Mouse (Mus musculus): Measurements from ENCODE around the gene Apol8. TPM values are rescaled to one million over a fixed set of nuclear protein-coding genes. Genes with fewer than 3 reads are reported as not detected.
"Not testable (repeated sequence)": the region's sequence is repeated elsewhere in the genome, so short reads cannot be mapped to it uniquely, and the experiment has no call there.

Gene Apol8
- total RNA-seq, 2 experiments from 2014 or later, result 160 to 210 TPM

DNA sequence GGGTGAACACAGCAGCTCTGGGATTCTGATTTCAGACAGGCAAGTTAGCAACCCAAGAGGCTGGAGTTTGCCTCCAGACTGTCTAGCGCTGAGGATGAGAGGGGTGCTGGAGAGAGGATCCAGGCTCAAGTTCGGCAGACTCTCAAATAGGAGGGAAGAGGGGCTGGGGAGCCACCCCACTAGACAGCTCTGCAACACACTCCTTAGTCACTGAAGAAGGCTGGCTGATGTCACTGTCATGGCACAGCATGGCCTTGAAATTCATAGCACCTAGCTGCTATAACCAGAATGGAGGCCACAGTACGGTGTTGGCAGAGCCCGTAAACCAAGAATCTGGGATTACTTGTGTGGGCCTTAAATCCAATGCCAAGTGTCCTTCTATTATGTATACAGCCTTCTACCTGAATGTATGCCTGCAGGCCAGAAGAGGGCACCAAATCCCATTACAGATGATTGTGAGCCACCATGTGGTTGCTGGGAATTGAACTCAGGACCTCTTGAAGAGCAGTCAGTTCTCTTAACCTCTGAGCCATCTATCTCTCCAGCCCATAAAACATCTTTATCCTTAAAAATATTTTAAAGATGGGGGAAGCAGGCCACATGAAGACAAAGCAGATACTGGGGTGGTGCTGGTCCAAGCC, 903 bp upstream of the Apol8 start:
- no peak for ATAC-seq (replicated peaks; ENCODE audit: low FRiP score, poor library complexity, severe bottlenecking)

DNA sequence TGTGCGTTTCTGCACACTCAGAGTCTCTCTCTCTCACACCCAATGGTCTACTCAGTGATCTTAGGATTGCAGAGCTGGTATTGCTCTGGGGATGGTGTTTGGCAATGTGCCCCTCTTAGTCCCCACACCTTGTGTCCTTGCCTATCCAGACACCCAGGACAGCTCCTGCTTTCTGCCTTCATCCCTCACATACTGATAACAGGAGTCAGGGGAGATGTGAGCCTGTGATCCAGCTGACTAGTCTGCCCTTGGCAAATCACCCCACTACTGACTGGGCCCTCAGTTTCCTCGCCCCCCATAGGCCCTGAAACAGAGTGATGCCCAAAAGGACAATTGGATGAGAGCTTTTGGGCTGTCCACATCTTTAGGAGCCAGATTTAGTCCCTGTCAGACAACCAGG, 722 bp downstream of the Apol8 start:
- ATAC-seq (replicated peaks; ENCODE audit: low FRiP score, poor library complexity, severe bottlenecking), result peak; percentile 39

GRCm38 (mm10) chr15:77755132-77755531, 1.7 kb downstream of the Apol8 start:
- ATAC-seq (replicated peaks; ENCODE audit: low FRiP score, poor library complexity, severe bottlenecking), result peak; percentile 75

GRCm38 (mm10) chr15:77752443-77752842, 4.4 kb downstream of the Apol8 start:
- ATAC-seq (replicated peaks; ENCODE audit: low FRiP score, poor library complexity, severe bottlenecking), result no peak

GRCm38 (mm10) chr15:77750461-77750860, 6.3 kb downstream of the Apol8 start:
- 0 out of 2 replicates have a peak, but pooled peaks have one; percentile 36 for ATAC-seq (replicated peaks; ENCODE audit: low FRiP score, poor library complexity, severe bottlenecking)

DNA sequence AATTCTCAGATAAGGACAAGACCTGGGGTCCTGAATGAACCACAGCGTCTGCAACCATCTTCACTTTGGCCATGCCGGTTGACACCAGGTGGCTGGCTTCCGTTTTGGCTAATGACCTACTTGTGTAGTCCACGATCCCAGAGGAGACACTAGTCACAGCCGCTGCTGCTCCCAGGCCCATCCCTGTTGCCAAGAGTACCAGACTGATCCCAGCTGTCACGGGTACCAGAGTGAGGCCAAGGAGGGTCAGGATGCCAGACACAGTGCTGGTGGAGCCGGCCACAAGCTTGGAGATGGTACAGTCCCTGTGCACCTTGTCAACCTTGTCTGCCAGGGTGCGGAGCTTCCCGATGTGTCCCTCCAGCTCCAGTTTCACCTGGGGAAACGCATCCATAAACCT, 7.1 kb downstream of the Apol8 start:
- ATAC-seq (replicated peaks; ENCODE audit: low FRiP score, poor library complexity, severe bottlenecking), result no peak

DNA sequence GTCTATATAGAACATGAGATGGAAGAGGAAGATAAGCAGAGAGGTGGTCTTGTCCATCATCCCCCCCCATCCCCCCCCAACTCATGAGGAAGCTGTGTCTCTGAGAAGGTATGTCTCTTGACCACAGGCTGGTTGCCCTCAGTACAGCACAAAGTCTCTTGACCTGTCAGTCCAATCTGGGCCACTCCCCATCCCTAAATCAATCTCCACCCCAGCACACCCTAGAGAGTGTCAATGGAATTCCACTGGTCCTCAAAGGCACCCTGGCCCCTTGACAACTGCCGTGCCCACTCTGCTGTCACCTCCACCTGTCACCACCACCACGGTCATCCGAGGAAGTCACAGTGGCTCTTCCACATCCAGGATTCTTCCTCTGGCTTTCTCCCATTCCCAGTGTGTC, 8.4 kb downstream of the Apol8 start:
- no peak for ATAC-seq (replicated peaks; ENCODE audit: low FRiP score, poor library complexity, severe bottlenecking)

GRCm38 (mm10) chr15:77746326-77746725, 10.5 kb downstream of the Apol8 start:
- no peak for ATAC-seq (replicated peaks; ENCODE audit: low FRiP score, poor library complexity, severe bottlenecking)

DNA sequence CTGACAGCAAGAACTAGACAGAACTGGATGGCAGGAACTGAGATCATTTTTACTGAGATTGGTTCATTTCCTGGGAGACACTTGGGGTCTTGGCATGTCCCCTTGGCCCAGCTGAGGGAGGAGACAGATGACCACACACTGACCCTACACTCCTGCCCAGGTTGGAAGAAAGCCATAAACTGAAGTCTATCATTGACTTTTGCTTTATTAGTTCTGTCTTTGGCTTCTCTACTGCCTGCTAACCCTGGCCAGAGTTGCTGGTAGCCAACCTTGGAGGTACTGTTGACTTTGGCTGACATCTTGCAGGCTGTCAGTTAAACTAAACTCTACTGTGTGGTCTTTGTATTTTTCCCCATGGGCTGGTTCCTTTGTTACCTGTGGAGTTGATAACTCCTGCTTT, 11.7 kb downstream of the Apol8 start:
- ATAC-seq (replicated peaks; ENCODE audit: low FRiP score, poor library complexity, severe bottlenecking), result no peak

- ATAC-seq (replicated peaks; ENCODE audit: low FRiP score, poor library complexity, severe bottlenecking), result no peak
Measured at GRCm38 (mm10) chr15:77744632-77745031, 12.2 kb downstream of the Apol8 start.

DNA sequence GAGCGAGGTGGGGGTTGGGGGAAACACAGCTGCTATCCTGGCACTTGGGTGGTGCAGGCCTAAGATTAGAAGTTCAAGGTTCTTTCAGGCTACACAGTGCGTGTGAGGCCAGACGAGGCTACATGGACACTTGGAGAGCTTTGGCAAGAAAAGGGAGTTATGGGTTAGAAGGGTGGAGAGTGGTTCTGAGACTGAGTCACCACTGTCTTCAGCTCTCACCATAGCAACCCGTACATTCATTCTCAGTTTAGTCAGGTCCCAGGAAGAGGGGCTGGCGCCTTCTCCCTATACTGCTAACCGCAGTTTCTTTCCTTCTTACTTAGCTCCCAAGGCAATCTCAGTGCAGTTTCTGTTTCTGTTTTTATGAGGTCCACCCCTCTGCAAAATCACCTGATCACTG, 15.2 kb downstream of the Apol8 start:
- ATAC-seq (replicated peaks; ENCODE audit: low FRiP score, poor library complexity, severe bottlenecking), result not testable (repeated sequence)

GRCm38 (mm10) chr15:77740511-77741297, 16.1 kb downstream of the Apol8 start:
- ATAC-seq (replicated peaks; ENCODE audit: low FRiP score, poor library complexity, severe bottlenecking), result peak; percentile 81

DNA sequence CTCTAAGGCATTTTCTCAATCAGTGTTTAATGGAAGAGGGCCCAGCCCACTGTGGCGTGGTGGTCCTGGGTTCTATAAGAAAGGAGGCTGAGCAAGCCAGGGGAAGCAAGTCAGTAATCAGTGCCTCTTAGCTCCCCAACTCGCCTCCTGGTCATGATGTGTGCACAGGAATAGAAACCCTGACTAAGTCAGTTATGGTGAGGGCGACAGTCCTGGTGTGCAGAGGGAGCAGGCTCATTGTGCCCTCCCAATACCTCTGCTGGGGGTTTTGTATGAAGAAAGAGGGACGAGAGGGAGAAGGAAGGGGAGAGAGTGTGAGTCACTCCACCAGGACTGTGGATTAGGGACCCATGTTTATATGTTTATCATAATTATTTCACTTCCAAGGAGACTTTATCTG, 22.9 kb downstream of the Apol8 start:
- ATAC-seq (replicated peaks; ENCODE audit: low FRiP score, poor library complexity, severe bottlenecking), result not testable (repeated sequence)

DNA sequence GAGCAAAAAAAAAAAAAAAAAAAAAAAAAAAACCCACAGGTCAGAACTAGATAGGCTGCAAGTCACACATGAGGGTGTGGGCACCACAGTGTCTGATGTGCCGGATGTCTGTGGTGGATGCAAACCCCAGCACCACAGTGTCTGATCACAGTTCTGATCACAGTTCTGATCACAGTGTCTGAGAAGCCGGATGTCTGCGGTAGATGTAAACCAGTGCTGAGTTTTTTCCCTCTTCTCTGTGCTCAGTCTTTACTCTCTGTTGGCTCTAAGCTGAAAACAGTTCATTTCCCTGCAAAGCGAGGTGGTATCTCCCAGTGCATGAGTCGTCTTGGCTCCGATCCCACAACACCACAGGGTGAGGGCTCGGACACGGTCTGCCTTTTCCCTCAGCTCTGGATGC, 23.4 kb downstream of the Apol8 start:
- not testable (repeated sequence) for ATAC-seq (replicated peaks; ENCODE audit: low FRiP score, poor library complexity, severe bottlenecking)

DNA sequence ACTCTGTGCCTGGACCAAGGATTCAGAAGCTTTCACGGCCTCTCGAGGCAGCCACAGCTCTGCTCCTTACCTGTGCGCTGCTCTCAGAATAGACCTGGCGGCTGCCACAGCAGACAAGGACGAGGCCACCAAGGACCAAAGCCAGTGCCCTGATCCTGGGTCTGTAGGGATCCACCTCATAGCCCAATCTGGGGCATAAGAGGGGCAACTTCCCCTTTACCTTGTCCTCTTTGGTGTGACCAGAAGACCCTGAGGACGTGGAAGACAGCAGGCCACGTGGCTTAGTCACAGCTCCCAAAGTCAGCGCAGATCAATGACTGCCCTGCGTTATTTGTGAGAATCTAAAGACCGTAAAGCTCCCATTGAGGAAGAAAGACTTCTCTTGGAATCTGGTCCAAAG, 24.0 kb downstream of the Apol8 start:
- ATAC-seq (replicated peaks; ENCODE audit: low FRiP score, poor library complexity, severe bottlenecking), result not testable (repeated sequence)

DNA sequence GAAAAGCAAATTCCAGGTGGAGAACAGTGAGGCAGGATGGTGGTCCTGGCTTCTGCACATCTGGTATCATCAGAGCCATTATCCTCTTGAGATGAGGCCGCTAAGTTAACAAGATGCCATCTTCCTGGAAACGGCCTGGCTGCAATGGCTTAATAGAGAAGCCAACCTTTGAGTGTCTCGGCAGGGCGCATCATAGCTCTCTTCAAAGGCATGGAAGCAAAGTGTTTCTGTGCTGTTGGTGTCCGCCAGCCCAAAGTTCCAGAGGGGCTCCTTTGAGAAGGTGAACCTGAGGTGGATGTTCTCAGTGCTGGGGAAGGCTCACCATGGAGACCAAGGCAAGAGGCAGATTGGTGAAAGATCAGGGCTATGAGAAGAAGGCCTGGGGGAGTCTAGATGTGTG, 25.2 kb downstream of the Apol8 start:
- no peak for ATAC-seq (replicated peaks; ENCODE audit: low FRiP score, poor library complexity, severe bottlenecking)

GRCm38 (mm10) chr15:77728739-77729138, 28.1 kb downstream of the Apol8 start, which contains the start of gene Apol9b:
TSS of gene Apol9b (plus strand) at chr15:77729039.
- not testable (repeated sequence) for ATAC-seq (replicated peaks; ENCODE audit: low FRiP score, poor library complexity, severe bottlenecking)

GRCm38 (mm10) chr15:77727745-77728144, 29.1 kb downstream of the Apol8 start:
- not testable (repeated sequence) for ATAC-seq (replicated peaks; ENCODE audit: low FRiP score, poor library complexity, severe bottlenecking)

GRCm38 (mm10) chr15:77727139-77727538, 29.7 kb downstream of the Apol8 start:
- peak; percentile 63 for ATAC-seq (replicated peaks; ENCODE audit: low FRiP score, poor library complexity, severe bottlenecking)

DNA sequence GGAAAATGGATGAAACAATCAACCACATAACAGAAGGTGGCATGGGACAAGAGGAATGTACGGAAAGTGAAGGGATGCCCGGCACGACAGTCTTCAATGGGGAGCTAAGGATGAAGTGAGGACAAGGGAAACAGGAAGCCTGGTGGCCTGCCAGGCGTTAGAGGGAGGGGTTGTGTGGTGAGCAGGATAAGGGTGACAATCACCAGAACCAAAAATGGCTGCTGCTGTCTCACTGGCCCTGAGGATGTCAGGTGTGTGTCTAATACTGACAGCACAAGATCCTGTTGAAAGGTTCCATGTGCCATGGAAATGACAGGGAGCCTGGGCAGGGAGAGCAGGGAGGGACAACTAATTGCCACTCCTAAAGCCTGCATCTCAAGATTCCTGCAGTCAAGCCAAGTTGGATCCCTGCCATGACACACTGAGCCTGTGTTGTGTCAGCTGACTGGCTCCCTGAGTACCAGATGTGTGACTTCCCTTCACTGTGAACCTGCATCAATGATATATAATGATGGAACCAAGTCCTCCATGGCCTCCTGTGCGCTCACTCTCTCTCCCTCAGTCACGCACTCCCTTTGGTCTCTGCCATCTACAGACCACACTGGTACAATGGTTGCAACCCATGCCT, 31.3 kb downstream of the Apol8 start:
- not testable (repeated sequence) for ATAC-seq (replicated peaks; ENCODE audit: low FRiP score, poor library complexity, severe bottlenecking)

Measured in erythroid progenitor cell, adult 5-6 weeks (primary cell).